Mouse (Mus musculus): ENCODE results near the gene Ercc2. TPM values are rescaled to one million over a fixed set of nuclear protein-coding genes. Genes with fewer than 3 reads are reported as not detected.

The Ercc2 gene
- polyA plus RNA-seq, 1 experiment from 2014 or later = 17.4 TPM

GRCm38 (mm10) chr7:19365376-19365775 is 16.4 kb upstream of the Ercc2 start:
- no peaks in the 10 kb centered on the region; the same call in 1 of the 2 replicates for H3K27me3 ChIP-seq (ENCODE audit: control insufficient read depth, insufficient read depth, low read depth, low read length)
- no peak overlapping the region for H3K27ac ChIP-seq (ENCODE audit: low read length)
- no peak overlapping the region for H3K4me3 ChIP-seq (ENCODE audit: low read length)
- H3K4me2 ChIP-seq (ENCODE audit: low read depth, low read length) = no peak overlapping the region
- 71% methylated on average over 4 of the region's 4 CpGs for WGBS
- no peaks in the 10 kb centered on the region for H3K36me3 ChIP-seq (ENCODE audit: control insufficient read depth, insufficient read depth, low read length)
- H3K9me3 ChIP-seq (ENCODE audit: control insufficient read depth, low read length) = no peaks in the 10 kb centered on the region
- ATAC-seq (ENCODE audit: low read depth) = no peak
- H3K9ac ChIP-seq (ENCODE audit: low read length) = no peak overlapping the region
- H3K4me1 ChIP-seq (replicated peaks; ENCODE audit: control insufficient read depth, insufficient read depth, low read length) = peaks cover 9% of the 10 kb centered on the region

GRCm38 (mm10) chr7:19368380-19368779 is 13.4 kb upstream of the Ercc2 start:
- 15% methylated on average over 16 of the region's 16 CpGs for WGBS
- Histone ChIP-seq H3K9me3 (ENCODE audit: control insufficient read depth, low read length) (no peaks in the 10 kb centered on the region), H3K36me3 (ENCODE audit: control insufficient read depth, insufficient read depth, low read length) (no peaks in the 10 kb centered on the region), H3K4me1 (replicated peaks; ENCODE audit: control insufficient read depth, insufficient read depth, low read length) (peaks cover 3% of the 10 kb centered on the region), H3K4me3 (ENCODE audit: low read length) (no peak overlapping the region), H3K4me2 (ENCODE audit: low read depth, low read length) (no peak overlapping the region), H3K27ac (ENCODE audit: low read length) (no peak overlapping the region), H3K27me3 (ENCODE audit: control insufficient read depth, insufficient read depth, low read depth, low read length) (no peaks in the 10 kb centered on the region; the same call in 1 of the 2 replicates), H3K9ac (ENCODE audit: low read length) (no peak overlapping the region)
- ATAC-seq (ENCODE audit: low read depth) = peak; percentile 42

- no peak overlapping the region for H3K27ac ChIP-seq (ENCODE audit: low read length)
- no peaks in the 10 kb centered on the region; the same call in 1 of the 2 replicates for H3K27me3 ChIP-seq (ENCODE audit: control insufficient read depth, insufficient read depth, low read depth, low read length)
- peak overlapping the region; percentile 36 for H3K4me3 ChIP-seq (ENCODE audit: low read length)
- H3K4me2 ChIP-seq (ENCODE audit: low read depth, low read length) = peak overlapping the region; percentile 65
- peak overlapping the region; percentile 56 for H3K9ac ChIP-seq (ENCODE audit: low read length)
- H3K9me3 ChIP-seq (ENCODE audit: control insufficient read depth, low read length) = no peaks in the 10 kb centered on the region
- 12% methylated on average over 46 of the region's 46 CpGs for WGBS
- peak; percentile 61 for ATAC-seq (ENCODE audit: low read depth)
- peaks cover 3% of the 10 kb centered on the region for H3K4me1 ChIP-seq (replicated peaks; ENCODE audit: control insufficient read depth, insufficient read depth, low read length)
- no peaks in the 10 kb centered on the region for H3K36me3 ChIP-seq (ENCODE audit: control insufficient read depth, insufficient read depth, low read length)
Measured at GRCm38 (mm10) chr7:19369823-19370425, 11.9 kb upstream of the Ercc2 start.

GRCm38 (mm10) chr7:19373367-19373766 is 8.4 kb upstream of the Ercc2 start:
- no peaks in the 10 kb centered on the region; the same call in 1 of the 2 replicates for H3K27me3 ChIP-seq (ENCODE audit: control insufficient read depth, insufficient read depth, low read depth, low read length)
- H3K9me3 ChIP-seq (ENCODE audit: control insufficient read depth, low read length) = no peaks in the 10 kb centered on the region
- WGBS = 91% methylated on average over 2 of the region's 2 CpGs
- no peak for ATAC-seq (ENCODE audit: low read depth)
- no peak overlapping the region for H3K9ac ChIP-seq (ENCODE audit: low read length)
- H3K36me3 ChIP-seq (ENCODE audit: control insufficient read depth, insufficient read depth, low read length) = no peaks in the 10 kb centered on the region
- no peak overlapping the region for H3K27ac ChIP-seq (ENCODE audit: low read length)
- no peak overlapping the region for H3K4me2 ChIP-seq (ENCODE audit: low read depth, low read length)
- H3K4me1 ChIP-seq (replicated peaks; ENCODE audit: control insufficient read depth, insufficient read depth, low read length) = peaks cover 3% of the 10 kb centered on the region
- H3K4me3 ChIP-seq (ENCODE audit: low read length) = no peak overlapping the region

GRCm38 (mm10) chr7:19375368-19375767 is 6.4 kb upstream of the Ercc2 start:
- 72% methylated on average over 18 of the region's 18 CpGs for WGBS
- no peak for ATAC-seq (ENCODE audit: low read depth)

GRCm38 (mm10) chr7:19376019-19376418 is 5.8 kb upstream of the Ercc2 start:
- no peak overlapping the region for H3K4me3 ChIP-seq (ENCODE audit: low read length)
- no peaks in the 10 kb centered on the region for H3K36me3 ChIP-seq (ENCODE audit: control insufficient read depth, insufficient read depth, low read length)
- no peaks in the 10 kb centered on the region for H3K27me3 ChIP-seq (ENCODE audit: control insufficient read depth, insufficient read depth, low read depth, low read length)
- 67% methylated on average over 4 of the region's 4 CpGs for WGBS
- no peak overlapping the region for H3K4me2 ChIP-seq (ENCODE audit: low read depth, low read length)
- H3K9ac ChIP-seq (ENCODE audit: low read length) = no peak overlapping the region
- H3K4me1 ChIP-seq (replicated peaks; ENCODE audit: control insufficient read depth, insufficient read depth, low read length) = no peaks in the 10 kb centered on the region
- no peak overlapping the region for H3K27ac ChIP-seq (ENCODE audit: low read length)
- 0 out of 2 replicates have a peak, but pooled peaks have one; percentile 11 for ATAC-seq (ENCODE audit: low read depth)
- no peaks in the 10 kb centered on the region for H3K9me3 ChIP-seq (ENCODE audit: control insufficient read depth, low read length)

More at GRCm38 (mm10) chr7:19375368-19375767, 6.4 kb upstream of the Ercc2 start:
- no peaks in the 10 kb centered on the region for H3K4me1 ChIP-seq (replicated peaks; ENCODE audit: control insufficient read depth, insufficient read depth, low read length)
- no peaks in the 10 kb centered on the region for H3K27me3 ChIP-seq (ENCODE audit: control insufficient read depth, insufficient read depth, low read depth, low read length)
- no peak overlapping the region for H3K9ac ChIP-seq (ENCODE audit: low read length)
- H3K4me3 ChIP-seq (ENCODE audit: low read length) = no peak overlapping the region
- H3K9me3 ChIP-seq (ENCODE audit: control insufficient read depth, low read length) = no peaks in the 10 kb centered on the region
- H3K27ac ChIP-seq (ENCODE audit: low read length) = no peak overlapping the region
- H3K36me3 ChIP-seq (ENCODE audit: control insufficient read depth, insufficient read depth, low read length) = no peaks in the 10 kb centered on the region
- no peak overlapping the region for H3K4me2 ChIP-seq (ENCODE audit: low read depth, low read length)

GRCm38 (mm10) chr7:19378049-19378448 is 3.8 kb upstream of the Ercc2 start:
- peaks cover 7% of the 10 kb centered on the region for H3K4me1 ChIP-seq (replicated peaks; ENCODE audit: control insufficient read depth, insufficient read depth, low read length)
- WGBS = 66% methylated on average over 7 of the region's 8 CpGs
- H3K36me3 ChIP-seq (ENCODE audit: control insufficient read depth, insufficient read depth, low read length) = no peaks in the 10 kb centered on the region
- H3K9ac ChIP-seq (ENCODE audit: low read length) = no peak overlapping the region
- H3K27me3 ChIP-seq (ENCODE audit: control insufficient read depth, insufficient read depth, low read depth, low read length) = no peaks in the 10 kb centered on the region
- H3K4me3 ChIP-seq (ENCODE audit: low read length) = no peak overlapping the region
- no peak overlapping the region for H3K4me2 ChIP-seq (ENCODE audit: low read depth, low read length)
- no peak for ATAC-seq (ENCODE audit: low read depth)
- no peak overlapping the region for H3K27ac ChIP-seq (ENCODE audit: low read length)
- no peaks in the 10 kb centered on the region for H3K9me3 ChIP-seq (ENCODE audit: control insufficient read depth, low read length)

- Histone ChIP-seq H3K4me1 (replicated peaks; ENCODE audit: control insufficient read depth, insufficient read depth, low read length) (peaks cover 13% of the 10 kb centered on the region), H3K27me3 (ENCODE audit: control insufficient read depth, insufficient read depth, low read depth, low read length) (no peaks in the 10 kb centered on the region), H3K27ac (ENCODE audit: low read length) (peak overlapping the region; percentile 10; the same call in 1 of the 2 replicates), H3K9ac (ENCODE audit: low read length) (peak overlapping the region; percentile 87), H3K36me3 (ENCODE audit: control insufficient read depth, insufficient read depth, low read length) (peaks cover 21% of the 10 kb centered on the region), H3K4me3 (ENCODE audit: low read length) (peak overlapping the region; percentile 98), H3K4me2 (ENCODE audit: low read depth, low read length) (peak overlapping the region; percentile 96), H3K9me3 (ENCODE audit: control insufficient read depth, low read length) (no peaks in the 10 kb centered on the region)
- WGBS = under 1% methylated on average over 29 of the region's 37 CpGs
- ATAC-seq (ENCODE audit: low read depth) = peak; percentile 57; the same call in 1 of the 2 replicates
Measured at GRCm38 (mm10) chr7:19382166-19382541, 344 bp downstream of the Ercc2 start.

- no peak overlapping the region for H3K4me3 ChIP-seq (ENCODE audit: low read length)
- H3K9ac ChIP-seq (ENCODE audit: low read length) = no peak overlapping the region
- H3K36me3 ChIP-seq (ENCODE audit: control insufficient read depth, insufficient read depth, low read length) = peaks cover 32% of the 10 kb centered on the region
- H3K4me1 ChIP-seq (replicated peaks; ENCODE audit: control insufficient read depth, insufficient read depth, low read length) = peaks cover 13% of the 10 kb centered on the region
- no peaks in the 10 kb centered on the region for H3K9me3 ChIP-seq (ENCODE audit: control insufficient read depth, low read length)
- no peak overlapping the region for H3K27ac ChIP-seq (ENCODE audit: low read length)
- no peak overlapping the region for H3K4me2 ChIP-seq (ENCODE audit: low read depth, low read length)
- 90% methylated on average over 9 of the region's 9 CpGs for WGBS
- ATAC-seq (ENCODE audit: low read depth) = no peak
- no peaks in the 10 kb centered on the region for H3K27me3 ChIP-seq (ENCODE audit: control insufficient read depth, insufficient read depth, low read depth, low read length)
Measured at GRCm38 (mm10) chr7:19383708-19384107, 1.9 kb downstream of the Ercc2 start.

All from lung, embryonic 16.5 days (tissue).